Mouse (Mus musculus) left cerebral cortex, adult 11 months (tissue): ENCODE results near the gene Olfr1145.

Source experiments
- DNase-seq: peaks from one replicate; pipeline ENCODE4 v3.0.0; 2022; ENCODE audit warnings: low spot score

Olfr1145 gene

GRCm38 (mm10) chr2:87809522-87809921, at the start of gene Olfr1145:
Gene Olfr1145, plus strand, starts transcription at chr2:87809822.
- no peak for DNase-seq

GRCm38 (mm10) chr2:87776143-87776542, 33.5 kb upstream of the Olfr1145 start:
- peak; percentile 1 for DNase-seq

- DNase-seq: no peak
Measured at GRCm38 (mm10) chr2:87779183-87779582, 30.4 kb upstream of the Olfr1145 start, which contains the start of gene Olfr152. Gene Olfr152, plus strand, starts transcription at chr2:87779483.

- DNase-seq: no peak
Measured at GRCm38 (mm10) chr2:87800292-87800691, 9.3 kb upstream of the Olfr1145 start, which contains the start of gene Olfr1143. Gene Olfr1143, plus strand, starts transcription at chr2:87800592.

- DNase-seq: no peak
Measured at GRCm38 (mm10) chr2:87830233-87830632, 20.6 kb downstream of the Olfr1145 start, which contains the start of gene Olfr1148. Gene Olfr1148, plus strand, starts transcription at chr2:87830533.

GRCm38 (mm10) chr2:87843693-87844092, 34.1 kb downstream of the Olfr1145 start, which contains the start of gene Olfr1150-ps1:
Gene Olfr1150-ps1, plus strand, starts transcription at chr2:87843993.
- DNase-seq: no peak

- no peak for DNase-seq
Measured at GRCm38 (mm10) chr2:87855562-87855961, 45.9 kb downstream of the Olfr1145 start, which contains the start of gene Olfr1151. Gene Olfr1151, plus strand, starts transcription at chr2:87855862.
